Mouse (Mus musculus): ENCODE data around the gene Cacna2d4. TPM values are rescaled to one million over a fixed set of nuclear protein-coding genes. Genes with fewer than 3 reads are reported as not detected.

Gene Cacna2d4
- polyA plus RNA-seq, 1 experiment from 2014 or later: not detected

DNA sequence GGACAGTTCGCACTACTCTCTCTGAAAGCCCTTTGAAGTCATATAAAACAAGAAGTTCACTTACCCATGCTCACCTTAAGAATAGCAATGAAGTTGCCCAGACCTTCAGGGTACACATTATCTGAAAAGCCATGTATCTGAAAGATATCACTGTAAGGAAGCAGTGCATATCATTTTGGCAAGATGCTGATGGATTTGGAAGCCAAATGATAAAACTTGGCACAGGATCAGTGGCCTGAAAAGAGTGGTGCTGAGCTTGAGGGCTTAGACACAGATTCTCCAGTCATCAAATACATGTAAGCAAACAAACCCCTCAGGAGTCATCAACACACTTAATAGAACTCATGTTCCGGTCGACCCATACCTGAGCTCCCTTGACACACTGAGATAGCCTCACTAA, 164.3 kb downstream of the Cacna2d4 start:
- ATAC-seq (replicated peaks; ENCODE audit: low FRiP score, low TSS enrichment, low read depth) (no peak), DNase-seq (ENCODE audit: low spot score) (no peak)
- Histone ChIP-seq H3K4me1 (replicated peaks; ENCODE audit: control insufficient read depth, insufficient read depth, low read length) (no peaks in the 10 kb centered on the region), H3K27ac (ENCODE audit: low read depth) (no peak overlapping the region), H3K9me3 (ENCODE audit: control insufficient read depth, low read length) (no peaks in the 10 kb centered on the region), H3K9ac (ENCODE audit: low read length) (no peak overlapping the region), H3K27me3 (replicated peaks; ENCODE audit: control insufficient read depth, insufficient read depth, low read length) (no peaks in the 10 kb centered on the region), H3K36me3 (ENCODE audit: control insufficient read depth, insufficient read depth, low read length) (no peaks in the 10 kb centered on the region), H3K4me3 (ENCODE audit: low read depth, low read length) (no peak overlapping the region), H3K4me2 (ENCODE audit: low read length) (no peak overlapping the region)
- WGBS: 90% methylated on average over 3 of the region's 3 CpGs

DNA sequence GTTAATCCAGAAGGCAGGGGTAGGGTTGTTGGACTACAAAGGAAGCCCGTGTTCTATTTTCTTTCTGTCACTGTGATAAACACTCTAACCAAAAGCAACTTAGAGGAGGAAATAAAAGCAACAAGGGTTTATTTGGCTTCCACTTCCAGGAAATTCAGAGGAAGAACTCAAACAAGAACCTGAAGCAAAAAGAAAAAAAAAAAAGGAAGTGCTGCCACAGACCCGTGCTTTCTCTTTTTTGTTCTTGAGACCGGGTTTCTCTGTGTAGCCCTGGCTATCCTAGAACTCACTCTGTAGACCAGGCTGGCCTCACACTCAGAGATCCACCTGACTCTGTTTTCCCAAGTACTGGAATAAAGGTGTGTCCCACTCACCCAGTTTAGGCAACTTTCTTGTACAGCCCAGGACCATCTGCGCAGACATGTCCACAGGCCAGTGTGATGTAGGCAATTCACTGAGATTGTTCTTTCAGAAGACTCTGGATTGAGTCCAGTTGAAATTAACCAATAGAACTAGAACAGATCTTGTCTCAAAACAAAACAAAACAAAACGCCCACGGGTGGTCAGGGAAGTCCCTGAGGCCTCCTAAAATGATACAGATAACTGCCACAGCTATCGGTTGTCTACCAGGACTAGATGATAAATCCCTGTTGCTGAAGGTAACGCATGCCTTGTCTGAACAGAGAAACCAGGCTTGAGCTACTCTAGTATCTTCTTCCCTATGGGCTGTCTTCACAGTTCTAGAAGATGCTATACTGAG, 165.4 kb downstream of the Cacna2d4 start:
- Histone ChIP-seq H3K4me1 (replicated peaks; ENCODE audit: control insufficient read depth, insufficient read depth, low read length) (no peaks in the 10 kb centered on the region), H3K4me2 (ENCODE audit: low read length) (no peak overlapping the region), H3K9ac (ENCODE audit: low read length) (no peak overlapping the region), H3K4me3 (ENCODE audit: low read depth, low read length) (no peak overlapping the region), H3K36me3 (ENCODE audit: control insufficient read depth, insufficient read depth, low read length) (no peaks in the 10 kb centered on the region), H3K27ac (ENCODE audit: low read depth) (no peak overlapping the region), H3K27me3 (replicated peaks; ENCODE audit: control insufficient read depth, insufficient read depth, low read length) (no peaks in the 10 kb centered on the region), H3K9me3 (ENCODE audit: control insufficient read depth, low read length) (no peaks in the 10 kb centered on the region)
- 85% methylated on average over 8 of the region's 8 CpGs for WGBS
- no peak for ATAC-seq (replicated peaks; ENCODE audit: low FRiP score, low TSS enrichment, low read depth)
- no peak for DNase-seq (ENCODE audit: low spot score)

Other genes with a start within 250 kb of the Cacna2d4 start
- gene Dcp1b, start 61.3 kb upstream of the Cacna2d4 start, polyA plus RNA-seq (2014; fragmentation: Nextera tagmentation; extraction: Ambion mirVana): 9.8 and 11.1 TPM in 2 replicates
- 4.5 and 6.5 TPM in 2 replicates for gene Cacna1c, start 40.1 kb upstream of the Cacna2d4 start, polyA plus RNA-seq (2014; fragmentation: Nextera tagmentation; extraction: Ambion mirVana)
- gene Lrtm2, start 94.2 kb downstream of the Cacna2d4 start, polyA plus RNA-seq (2014; fragmentation: Nextera tagmentation; extraction: Ambion mirVana): 0.48 and 0.69 TPM in 2 replicates
- gene Adipor2, start 181.2 kb downstream of the Cacna2d4 start, polyA plus RNA-seq (2014; fragmentation: Nextera tagmentation; extraction: Ambion mirVana): 34.6 and 45.5 TPM in 2 replicates
- 6.4 and 6.8 TPM in 2 replicates for gene Fbxl14, start 243.1 kb downstream of the Cacna2d4 start, polyA plus RNA-seq (2014; fragmentation: Nextera tagmentation; extraction: Ambion mirVana)

All from intestine, embryonic 14.5 days (tissue).